Mouse (Mus musculus): Measurements from ENCODE around the gene Plau. TPM values are rescaled to one million over a fixed set of nuclear protein-coding genes. Genes with fewer than 3 reads are reported as not detected.

Plau gene
- polyA plus RNA-seq, 1 experiment from 2014 or later = 0.88 TPM

DNA sequence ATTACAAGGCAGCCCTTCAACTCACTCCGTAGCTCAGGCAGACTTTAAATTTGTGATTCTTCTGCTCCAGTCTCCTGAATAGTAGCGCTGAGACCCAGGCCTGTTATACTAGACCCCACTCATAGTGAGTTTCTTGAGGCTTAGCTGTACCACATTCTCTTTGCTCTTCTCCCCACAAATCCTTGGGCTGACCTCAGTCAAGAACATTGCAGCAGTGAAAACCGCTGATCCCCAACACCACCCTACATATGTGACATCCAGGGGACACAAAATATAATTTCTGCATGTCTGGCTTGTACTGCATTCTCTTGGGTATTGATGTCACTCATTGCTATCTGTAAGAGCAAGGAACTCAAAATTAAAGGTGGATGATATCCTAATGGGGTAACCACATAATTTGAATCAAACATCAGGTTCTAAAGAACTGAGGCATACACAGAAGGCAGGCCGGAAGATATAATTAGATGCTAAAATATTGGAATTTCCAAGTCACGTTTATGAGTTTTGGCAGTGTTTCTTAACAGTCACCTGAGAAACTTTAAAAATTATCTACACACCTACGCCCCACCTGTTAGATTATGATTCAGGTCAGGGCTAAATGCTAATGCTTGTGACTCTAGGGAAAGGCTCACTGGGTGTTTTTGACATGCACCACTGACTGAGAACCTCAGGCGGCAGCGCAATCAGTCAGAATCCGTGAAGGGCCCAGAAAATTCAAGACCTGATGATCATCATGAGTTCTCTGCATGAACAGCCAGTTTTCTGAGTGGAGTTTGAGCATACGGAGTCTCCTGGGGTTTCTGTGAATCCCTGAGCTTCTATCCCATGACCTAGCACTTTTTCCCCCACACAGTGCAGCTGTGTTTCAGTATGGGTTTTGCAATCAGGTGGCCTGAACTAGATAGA lies 8.5 kb downstream of the Plau start:
- H3K27ac ChIP-seq (ENCODE audit: low read depth, low read length) = 0 out of 2 replicates have a peak overlapping the region, but pooled peaks have one; percentile 28

DNA sequence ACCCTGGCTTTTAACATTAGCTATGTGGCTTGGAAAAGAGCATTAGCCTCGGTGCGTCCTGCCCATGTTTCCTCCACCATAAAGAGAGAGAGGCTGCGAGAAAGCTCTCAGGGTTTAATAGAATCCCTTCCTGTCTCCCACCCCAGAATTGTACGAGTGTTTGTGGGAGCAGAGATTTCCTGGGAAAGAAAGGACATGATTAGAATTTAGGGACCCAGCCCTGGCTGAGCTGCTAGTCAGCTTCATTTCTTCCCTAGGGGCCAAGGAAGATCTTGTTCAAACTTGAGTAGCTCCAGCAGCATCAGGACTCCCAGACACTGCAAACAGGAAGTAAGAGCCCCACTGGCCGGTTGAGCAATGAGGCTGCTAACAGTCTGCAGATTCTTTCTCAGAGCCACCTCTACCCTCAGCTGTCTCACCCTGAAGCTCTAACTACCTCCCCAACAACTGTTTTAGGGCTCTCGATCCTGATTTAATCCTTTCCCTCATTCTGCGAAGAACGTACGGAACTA lies 9.2 kb downstream of the Plau start:
- Histone ChIP-seq H3K4me2 (peak overlapping the region; percentile 48), H3K9me3 (ENCODE audit: control insufficient read depth, low read length) (no peaks in the 10 kb centered on the region), H3K27ac (ENCODE audit: low read depth, low read length) (peak overlapping the region; percentile 28; the same call in 1 of the 2 replicates), H3K27me3 (replicated peaks; ENCODE audit: control insufficient read depth, insufficient read depth, low read length) (no peaks in the 10 kb centered on the region), H3K9ac (ENCODE audit: low read depth, low read length) (no peak overlapping the region), H3K36me3 (ENCODE audit: control insufficient read depth, insufficient read depth, low read length) (no peaks in the 10 kb centered on the region), H3K4me1 (replicated peaks; ENCODE audit: control insufficient read depth, insufficient read depth, low read length) (no peaks in the 10 kb centered on the region; the same call in 1 of the 2 replicates), H3K4me3 (ENCODE audit: low read depth, low read length) (no peak overlapping the region)
- 47% methylated on average over 9 of the region's 9 CpGs for WGBS
- ATAC-seq (replicated peaks; ENCODE audit: low FRiP score) (no peak), DNase-seq (ENCODE audit: low spot score) (no peak)

More for the DNA sequence above, 8.5 kb downstream of the Plau start:
- Histone ChIP-seq H3K4me1 (replicated peaks; ENCODE audit: control insufficient read depth, insufficient read depth, low read length) (no peaks in the 10 kb centered on the region; the same call in 1 of the 2 replicates), H3K4me2 (peak overlapping the region; percentile 48), H3K36me3 (ENCODE audit: control insufficient read depth, insufficient read depth, low read length) (no peaks in the 10 kb centered on the region), H3K9ac (ENCODE audit: low read depth, low read length) (no peak overlapping the region), H3K4me3 (ENCODE audit: low read depth, low read length) (no peak overlapping the region), H3K27me3 (replicated peaks; ENCODE audit: control insufficient read depth, insufficient read depth, low read length) (no peaks in the 10 kb centered on the region), H3K9me3 (ENCODE audit: control insufficient read depth, low read length) (no peaks in the 10 kb centered on the region)
- 89% methylated on average over 10 of the region's 10 CpGs for WGBS
- DNase-seq (ENCODE audit: low spot score) (no peak), ATAC-seq (replicated peaks; ENCODE audit: low FRiP score) (no peak)

DNA sequence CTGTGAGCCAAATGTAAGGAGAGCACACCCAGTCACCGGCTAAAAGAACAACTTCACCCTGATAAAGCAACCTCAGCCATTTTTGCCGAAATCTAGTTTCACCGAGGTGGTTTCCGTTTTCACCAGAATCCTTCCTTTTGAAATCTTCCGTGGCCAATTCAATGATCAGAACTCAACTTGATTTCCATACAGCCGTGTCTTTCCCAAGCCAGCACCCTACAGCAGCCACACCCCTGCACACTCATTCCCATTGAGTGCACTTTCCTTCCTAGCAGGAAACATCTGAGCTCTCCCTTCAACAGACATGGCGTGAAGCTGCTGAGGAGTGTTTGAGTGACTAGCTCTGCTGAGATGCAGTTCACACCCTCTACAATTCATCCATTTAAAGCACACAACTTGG lies 9.8 kb downstream of the Plau start:
- Histone ChIP-seq H3K27ac (ENCODE audit: low read depth, low read length) (0 out of 2 replicates have a peak overlapping the region, but pooled peaks have one; percentile 5), H3K27me3 (replicated peaks; ENCODE audit: control insufficient read depth, insufficient read depth, low read length) (no peaks in the 10 kb centered on the region), H3K9me3 (ENCODE audit: control insufficient read depth, low read length) (no peaks in the 10 kb centered on the region), H3K4me2 (peak overlapping the region; percentile 48), H3K4me3 (ENCODE audit: low read depth, low read length) (no peak overlapping the region), H3K4me1 (replicated peaks; ENCODE audit: control insufficient read depth, insufficient read depth, low read length) (no peaks in the 10 kb centered on the region; the same call in 1 of the 2 replicates), H3K36me3 (ENCODE audit: control insufficient read depth, insufficient read depth, low read length) (no peaks in the 10 kb centered on the region), H3K9ac (ENCODE audit: low read depth, low read length) (no peak overlapping the region)
- DNase-seq (ENCODE audit: low spot score) (no peak), ATAC-seq (replicated peaks; ENCODE audit: low FRiP score) (no peak)
- 52% methylated on average over 7 of the region's 7 CpGs for WGBS

DNA sequence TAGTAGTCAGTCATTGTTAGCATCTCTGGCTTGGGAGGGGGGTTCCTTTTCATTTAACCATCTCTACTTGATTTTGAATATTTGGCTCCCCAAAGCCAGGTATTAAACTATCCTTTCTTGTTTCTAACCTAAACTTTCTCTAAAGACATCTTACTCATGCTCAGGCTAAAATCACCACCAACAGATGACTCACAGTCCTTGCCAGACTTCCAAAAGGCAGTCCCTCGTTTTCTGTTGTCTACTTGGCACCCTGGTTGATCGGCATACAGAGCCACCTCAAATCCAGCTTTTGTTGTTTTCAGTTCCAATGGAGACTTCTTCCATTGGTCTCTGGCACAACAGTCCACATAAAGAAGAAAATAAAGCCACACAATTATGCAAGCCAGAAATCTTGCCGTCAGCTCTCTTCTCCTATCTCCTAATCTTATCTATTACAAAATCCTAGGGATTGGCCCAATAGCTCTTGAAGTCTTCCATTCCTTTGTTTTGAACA lies 11.2 kb downstream of the Plau start:
- Histone ChIP-seq H3K27ac (ENCODE audit: low read depth, low read length) (no peak overlapping the region), H3K9me3 (ENCODE audit: control insufficient read depth, low read length) (no peaks in the 10 kb centered on the region), H3K4me1 (replicated peaks; ENCODE audit: control insufficient read depth, insufficient read depth, low read length) (no peaks in the 10 kb centered on the region; the same call in 1 of the 2 replicates), H3K4me2 (no peak overlapping the region), H3K4me3 (ENCODE audit: low read depth, low read length) (no peak overlapping the region), H3K27me3 (replicated peaks; ENCODE audit: control insufficient read depth, insufficient read depth, low read length) (no peaks in the 10 kb centered on the region), H3K9ac (ENCODE audit: low read depth, low read length) (no peak overlapping the region), H3K36me3 (ENCODE audit: control insufficient read depth, insufficient read depth, low read length) (no peaks in the 10 kb centered on the region)
- ATAC-seq (replicated peaks; ENCODE audit: low FRiP score) = no peak
- DNase-seq (ENCODE audit: low spot score) = no peak
- 67% methylated on average over 3 of the region's 3 CpGs for WGBS

DNA sequence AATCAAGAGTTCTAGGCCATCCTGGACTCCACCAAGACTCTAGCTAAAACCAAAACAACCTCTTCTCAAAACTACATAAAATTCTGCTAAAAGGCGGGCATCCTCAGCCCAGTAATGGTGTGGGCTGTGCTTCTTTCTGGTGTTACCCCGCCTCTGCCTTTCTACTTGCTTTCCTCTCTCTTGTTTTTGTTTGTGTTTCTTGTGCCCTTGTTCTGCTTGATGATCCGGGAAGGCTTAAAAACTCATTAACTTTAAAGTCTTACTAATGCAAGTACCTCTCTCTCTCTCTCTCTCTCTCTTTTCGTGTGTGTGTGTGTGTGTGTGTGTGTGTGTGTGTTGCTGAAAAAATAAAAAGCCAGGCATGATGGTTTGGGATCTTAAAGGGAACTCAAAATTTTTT lies 13.3 kb downstream of the Plau start:
- Histone ChIP-seq H3K4me3 (ENCODE audit: low read depth, low read length) (no peak overlapping the region), H3K36me3 (ENCODE audit: control insufficient read depth, insufficient read depth, low read length) (no peaks in the 10 kb centered on the region), H3K4me1 (replicated peaks; ENCODE audit: control insufficient read depth, insufficient read depth, low read length) (no peaks in the 10 kb centered on the region; the same call in 1 of the 2 replicates), H3K4me2 (no peak overlapping the region), H3K27me3 (replicated peaks; ENCODE audit: control insufficient read depth, insufficient read depth, low read length) (no peaks in the 10 kb centered on the region), H3K27ac (ENCODE audit: low read depth, low read length) (no peak overlapping the region), H3K9ac (ENCODE audit: low read depth, low read length) (no peak overlapping the region), H3K9me3 (ENCODE audit: control insufficient read depth, low read length) (no peaks in the 10 kb centered on the region)
- no peak for ATAC-seq (replicated peaks; ENCODE audit: low FRiP score)
- no peak for DNase-seq (ENCODE audit: low spot score)
- 72% methylated on average over 4 of the region's 4 CpGs for WGBS

DNA sequence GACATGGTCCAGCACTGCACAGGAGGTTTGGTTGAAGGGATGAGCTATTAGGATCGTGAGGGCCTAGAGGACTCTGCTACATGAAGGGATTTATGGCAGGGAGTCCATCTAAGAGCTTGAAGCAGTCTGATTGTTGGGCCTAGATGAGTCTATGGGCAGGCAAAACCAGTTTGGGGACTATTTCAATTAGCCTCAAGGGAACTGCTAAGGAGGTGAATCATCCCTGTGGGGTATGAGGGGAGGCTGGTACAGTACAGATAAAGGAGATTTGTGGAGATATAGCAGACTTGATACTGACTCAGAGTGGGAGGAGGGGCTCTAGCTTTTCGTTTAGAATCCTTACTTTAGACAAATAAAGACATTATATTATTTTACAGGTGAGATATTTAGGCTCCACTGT lies 14.0 kb downstream of the Plau start:
- DNase-seq (ENCODE audit: low spot score) (no peak), ATAC-seq (replicated peaks; ENCODE audit: low FRiP score) (no peak)
- H3K4me2 ChIP-seq = no peak overlapping the region
- no peak overlapping the region for H3K27ac ChIP-seq (ENCODE audit: low read depth, low read length)
- 55% methylated on average over 2 of the region's 2 CpGs for WGBS
- H3K9me3 ChIP-seq (ENCODE audit: control insufficient read depth, low read length) = no peaks in the 10 kb centered on the region
- no peak overlapping the region for H3K9ac ChIP-seq (ENCODE audit: low read depth, low read length)
- no peak overlapping the region for H3K4me3 ChIP-seq (ENCODE audit: low read depth, low read length)
- no peaks in the 10 kb centered on the region; the same call in 1 of the 2 replicates for H3K4me1 ChIP-seq (replicated peaks; ENCODE audit: control insufficient read depth, insufficient read depth, low read length)
- H3K27me3 ChIP-seq (replicated peaks; ENCODE audit: control insufficient read depth, insufficient read depth, low read length) = no peaks in the 10 kb centered on the region
- no peaks in the 10 kb centered on the region for H3K36me3 ChIP-seq (ENCODE audit: control insufficient read depth, insufficient read depth, low read length)

DNA sequence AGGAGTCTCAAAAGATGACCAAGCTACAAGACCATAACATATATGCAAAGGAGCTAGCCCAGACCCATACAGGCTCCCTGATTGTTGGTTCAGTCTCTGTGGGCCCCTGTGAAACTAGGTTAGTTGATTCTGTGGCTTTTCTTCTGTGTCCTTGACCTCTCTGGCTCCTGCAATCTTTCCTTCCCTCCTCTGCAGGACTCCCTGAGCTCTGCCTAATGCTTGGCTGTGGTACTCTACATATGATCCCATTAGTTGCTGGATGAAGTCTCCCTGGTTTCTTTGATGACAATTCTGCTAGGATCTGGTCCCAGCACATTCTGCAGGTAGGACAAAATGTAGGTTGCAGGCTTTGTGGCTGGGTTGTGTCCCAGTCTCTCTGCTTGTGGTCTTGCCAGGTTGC lies 15.3 kb downstream of the Plau start:
- H3K27ac ChIP-seq (ENCODE audit: low read depth, low read length) = no peak overlapping the region
- no peak overlapping the region for H3K9ac ChIP-seq (ENCODE audit: low read depth, low read length)
- no peaks in the 10 kb centered on the region for H3K4me1 ChIP-seq (replicated peaks; ENCODE audit: control insufficient read depth, insufficient read depth, low read length)
- no peaks in the 10 kb centered on the region for H3K9me3 ChIP-seq (ENCODE audit: control insufficient read depth, low read length)
- H3K27me3 ChIP-seq (replicated peaks; ENCODE audit: control insufficient read depth, insufficient read depth, low read length) = no peaks in the 10 kb centered on the region
- no peak for ATAC-seq (replicated peaks; ENCODE audit: low FRiP score)
- no peaks in the 10 kb centered on the region for H3K36me3 ChIP-seq (ENCODE audit: control insufficient read depth, insufficient read depth, low read length)
- DNase-seq (ENCODE audit: low spot score) = no peak
- H3K4me3 ChIP-seq (ENCODE audit: low read depth, low read length) = no peak overlapping the region
- H3K4me2 ChIP-seq = no peak overlapping the region

DNA sequence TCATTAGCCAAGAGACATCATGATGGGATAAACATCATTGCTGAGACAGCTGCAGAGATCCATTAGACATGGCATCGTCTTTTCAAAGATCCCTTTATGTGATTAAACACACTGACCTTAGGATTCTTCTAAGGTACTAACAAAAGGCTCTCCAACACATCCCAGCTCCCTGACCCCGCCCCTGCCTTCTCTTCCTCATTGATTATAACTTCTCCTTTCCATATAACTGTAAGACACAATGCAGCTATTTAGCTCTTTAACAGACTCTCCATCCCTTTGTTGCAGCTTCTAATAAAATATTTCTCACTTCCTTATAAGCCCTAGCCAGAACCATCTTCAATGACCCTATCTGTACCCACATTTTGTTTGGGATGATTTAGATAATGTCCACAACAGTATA lies 24.7 kb downstream of the Plau start:
- WGBS = 66% methylated on average over 2 of the region's 2 CpGs
- ATAC-seq (replicated peaks; ENCODE audit: low FRiP score) (no peak), DNase-seq (ENCODE audit: low spot score) (no peak)
- Histone ChIP-seq H3K27me3 (replicated peaks; ENCODE audit: control insufficient read depth, insufficient read depth, low read length) (no peaks in the 10 kb centered on the region), H3K4me3 (ENCODE audit: low read depth, low read length) (no peak overlapping the region), H3K27ac (ENCODE audit: low read depth, low read length) (no peak overlapping the region), H3K4me2 (no peak overlapping the region), H3K9me3 (ENCODE audit: control insufficient read depth, low read length) (no peaks in the 10 kb centered on the region), H3K4me1 (replicated peaks; ENCODE audit: control insufficient read depth, insufficient read depth, low read length) (no peaks in the 10 kb centered on the region), H3K9ac (ENCODE audit: low read depth, low read length) (no peak overlapping the region), H3K36me3 (ENCODE audit: control insufficient read depth, insufficient read depth, low read length) (no peaks in the 10 kb centered on the region)
